Mouse (Mus musculus) heart, postnatal 0 days (tissue): Measurements from ENCODE around the gene Ppp1r14c. TPM values are rescaled to one million over a fixed set of nuclear protein-coding genes. Genes with fewer than 3 reads are reported as not detected.

ENCODE experiments used
- ATAC-seq: fragments of 200-750 bp; cut with Nextera tagmentation; 2 replicates; pipeline ENCODE4 v1.8.0; 2017; ENCODE audit warnings: low read depth, moderate number of reproducible peaks, moderate library complexity; ENCODE audit not compliant: insufficient read depth
- DNase-seq: peaks from one replicate; pipeline ENCODE4 v3.0.0-alpha.2; 2016; ENCODE audit warnings: low spot score
- H3K27ac ChIP-seq: fragments of 300-500 bp; sonication (generic); 2 replicates; pipeline ENCODE4 v1.5.1; 2014; ENCODE audit warnings: low read depth, mild to moderate bottlenecking
- H3K27me3 ChIP-seq: fragments of 300-500 bp; sonication (generic); 2 replicates; pipeline ENCODE4 v1.6.1; 2014; ENCODE audit warnings: low read length, mixed read lengths; ENCODE audit not compliant: control insufficient read depth, insufficient read depth
- H3K36me3 ChIP-seq: fragments of 300-500 bp; sonication (generic); replicated peaks from 2 replicates; pipeline ENCODE4 v1.6.1; 2014; ENCODE audit warnings: low read length, mixed read lengths; ENCODE audit not compliant: control insufficient read depth, insufficient read depth
- H3K4me1 ChIP-seq: fragments of 300-500 bp; sonication (generic); 2 replicates; pipeline ENCODE4 v1.6.1; 2014; ENCODE audit warnings: antibody characterized with exemption; ENCODE audit not compliant: control insufficient read depth, insufficient read depth
- H3K4me2 ChIP-seq: fragments of 300-500 bp; sonication (generic); 2 replicates; pipeline ENCODE4 v1.6.1; 2014; ENCODE audit warnings: low read depth, mild to moderate bottlenecking, low read length, moderate library complexity
- H3K4me3 ChIP-seq: fragments of 300-500 bp; sonication (generic); 2 replicates; pipeline ENCODE4 v1.5.1; 2014; ENCODE audit warnings: low read depth, low read length
- H3K9ac ChIP-seq: fragments of 300-500 bp; sonication (generic); replicated peaks from 2 replicates; pipeline ENCODE4 v1.6.1; 2014; ENCODE audit warnings: low read depth, low read length, mixed read lengths
- H3K9me3 ChIP-seq: fragments of 300-500 bp; sonication (generic); replicated peaks from 2 replicates; pipeline ENCODE4 v1.6.1; 2016; ENCODE audit warnings: low read length; ENCODE audit not compliant: control insufficient read depth
- CTCF ChIP-seq: IDR thresholded peaks from 2 replicates; pipeline ENCODE4 v1.5.1; 2016; ENCODE audit warnings: antibody characterized with exemption, control low read depth, low read depth
- EP300 ChIP-seq: IDR thresholded peaks from 2 replicates; pipeline ENCODE4 v1.6.1; 2016; ENCODE audit warnings: antibody characterized with exemption, low read depth
- WGBS: fragments of 180-500 bp; shearing (Covaris S2); extraction: QIAGEN DNeasy Blood & Tissue Kit; methylation state at CpG from one replicate; pipeline ENCODE4 v1.1.7; 2014; 5-methylcytosine and 5-hydroxymethylcytosine counted together
- polyA plus RNA-seq: library from polyadenylated mRNA; unstranded; fragments of >200 nt; fragmentation: Nextera tagmentation; extraction: Ambion mirVana; gene quantifications from 2 replicates; pipeline ENCODE4 v1.2.1, GENCODE M21; 2015
- total RNA-seq: library from RNA; depleted of rRNA; stranded (reverse); fragments of >200 nt; gene quantifications from 2 replicates; pipeline ENCODE4 v1.2.3, GENCODE M21; 2014; ENCODE audit warnings: low replicate concordance

Gene Ppp1r14c
- total and polyA plus RNA-seq, 2 experiments from 2014 or later = 269 to 325 TPM

- TF ChIP-seq CTCF (0 out of 2 replicates have a peak, but pooled peaks have one; percentile 2), EP300 (no peak)
- DNase-seq (no peak), ATAC-seq (peak; percentile 51)
- Histone ChIP-seq H3K4me1 (peaks cover 12% of the 10 kb centered on the region; the same call in 1 of the 2 replicates), H3K27ac (peak overlapping the region; percentile 82), H3K9me3 (no peaks in the 10 kb centered on the region), H3K9ac (peak overlapping the region; percentile 73), H3K4me2 (peak overlapping the region; percentile 79), H3K4me3 (peak overlapping the region; percentile 78), H3K36me3 (no peaks in the 10 kb centered on the region), H3K27me3 (no peaks in the 10 kb centered on the region; the same call in 1 of the 2 replicates)
- 2% methylated on average over 26 of the region's 26 CpGs for WGBS
Measured at GRCm38 (mm10) chr10:3366870-3367431, 1.1 kb downstream of the Ppp1r14c start.

- Histone ChIP-seq H3K27ac (peak overlapping the region; percentile 82), H3K9me3 (no peaks in the 10 kb centered on the region), H3K36me3 (no peaks in the 10 kb centered on the region), H3K9ac (peak overlapping the region; percentile 73), H3K27me3 (no peaks in the 10 kb centered on the region; the same call in 1 of the 2 replicates), H3K4me3 (peak overlapping the region; percentile 78), H3K4me1 (peaks cover 12% of the 10 kb centered on the region; the same call in 1 of the 2 replicates), H3K4me2 (peak overlapping the region; percentile 79)
- WGBS = 9% methylated on average over 11 of the region's 11 CpGs
- peak; percentile 57 for DNase-seq
- TF ChIP-seq CTCF = no peak
- no peak for TF ChIP-seq EP300
- 0 out of 2 replicates have a peak, but pooled peaks have one; percentile 39 for ATAC-seq
Measured at GRCm38 (mm10) chr10:3367440-3367839, 1.6 kb downstream of the Ppp1r14c start.

DNA sequence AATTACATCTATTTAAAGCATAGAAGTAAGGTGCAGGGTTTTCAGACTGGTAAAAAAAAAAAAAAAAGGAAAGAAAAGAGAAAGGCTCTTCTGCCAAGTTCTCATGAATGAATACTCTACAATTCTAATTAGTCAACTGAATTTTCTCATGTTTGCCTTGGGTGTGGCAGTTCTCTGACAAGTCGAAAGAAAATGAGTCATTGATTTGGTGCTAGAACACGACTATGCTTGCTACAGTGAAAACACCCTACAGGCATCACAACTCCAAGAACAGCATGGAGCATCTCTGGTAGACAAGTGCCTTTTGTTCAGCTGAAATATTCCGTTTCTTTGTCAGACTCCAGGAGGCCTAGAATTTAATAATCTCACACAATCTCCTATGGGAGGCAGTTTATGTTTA, 17.3 kb downstream of the Ppp1r14c start:
- Histone ChIP-seq H3K4me3 (no peak overlapping the region), H3K27ac (no peak overlapping the region), H3K9me3 (no peaks in the 10 kb centered on the region), H3K36me3 (peaks cover 8% of the 10 kb centered on the region), H3K4me2 (no peak overlapping the region), H3K4me1 (peaks cover 13% of the 10 kb centered on the region), H3K27me3 (no peaks in the 10 kb centered on the region), H3K9ac (no peak overlapping the region)
- DNase-seq (no peak), ATAC-seq (no peak)
- WGBS = 69% methylated on average over 3 of the region's 3 CpGs
- TF ChIP-seq EP300 = no peak
- no peak for TF ChIP-seq CTCF

- Histone ChIP-seq H3K27ac (peak overlapping the region; percentile 11; the same call in 1 of the 2 replicates), H3K27me3 (no peaks in the 10 kb centered on the region), H3K4me2 (no peak overlapping the region), H3K4me1 (peaks cover 50% of the 10 kb centered on the region), H3K36me3 (no peaks in the 10 kb centered on the region), H3K9me3 (no peaks in the 10 kb centered on the region), H3K4me3 (no peak overlapping the region), H3K9ac (no peak overlapping the region)
- no peak for ATAC-seq
- DNase-seq = no peak
- TF ChIP-seq CTCF (no peak), EP300 (no peak)
- WGBS = 61% methylated on average over 4 of the region's 4 CpGs
Measured at GRCm38 (mm10) chr10:3392251-3392650, 26.4 kb downstream of the Ppp1r14c start.

DNA sequence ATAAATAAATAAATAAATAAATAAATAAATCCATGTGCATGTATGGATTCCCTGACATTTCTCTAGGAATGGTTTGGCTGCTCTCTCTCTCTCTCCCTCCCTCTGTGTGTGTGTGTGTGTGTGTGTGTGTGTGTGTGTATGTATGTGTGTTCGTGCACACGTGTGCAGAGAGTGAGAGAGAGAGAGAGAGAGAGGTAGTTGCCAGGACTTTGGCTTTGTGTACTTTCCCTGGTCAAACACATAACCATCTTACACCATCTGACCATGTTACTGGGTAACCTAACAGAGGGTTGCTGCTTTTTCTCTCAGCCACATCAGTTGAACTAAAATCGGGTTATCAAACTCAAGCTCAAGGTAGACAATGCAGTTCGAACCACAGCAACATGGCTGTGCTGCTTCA, 27.7 kb downstream of the Ppp1r14c start:
- 67% methylated on average over 4 of the region's 4 CpGs for WGBS
- DNase-seq (no peak), ATAC-seq (no peak)
- H3K9ac ChIP-seq = no peak overlapping the region
- peak overlapping the region; percentile 86 for H3K27ac ChIP-seq
- H3K27me3 ChIP-seq = no peaks in the 10 kb centered on the region
- H3K36me3 ChIP-seq = no peaks in the 10 kb centered on the region
- H3K4me2 ChIP-seq = no peak overlapping the region
- TF ChIP-seq CTCF = no peak
- TF ChIP-seq EP300 = no peak
- no peak overlapping the region for H3K4me3 ChIP-seq
- no peaks in the 10 kb centered on the region for H3K9me3 ChIP-seq
- peaks cover 58% of the 10 kb centered on the region for H3K4me1 ChIP-seq

DNA sequence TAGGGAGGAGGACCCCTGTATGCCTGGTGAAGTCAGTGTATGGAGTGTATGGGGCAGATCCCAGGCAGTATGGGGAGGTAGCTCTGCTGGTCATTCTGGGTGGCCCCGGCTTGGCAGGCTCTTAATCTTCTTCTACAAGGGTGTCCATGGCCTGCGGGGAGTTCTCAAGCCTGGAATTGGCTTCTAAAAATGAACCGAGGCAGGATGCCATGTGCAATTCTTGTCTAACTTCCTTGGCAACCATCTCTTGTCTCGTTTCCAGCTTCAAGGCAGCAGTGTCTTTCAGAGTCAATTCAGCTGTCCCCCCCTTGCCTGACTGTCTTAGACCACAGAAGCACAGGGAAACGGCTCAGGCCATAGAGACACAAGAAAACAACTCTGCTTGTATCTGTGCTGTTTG, 28.3 kb downstream of the Ppp1r14c start:
- no peak overlapping the region for H3K4me3 ChIP-seq
- WGBS = 14% methylated on average over 5 of the region's 5 CpGs
- H3K4me2 ChIP-seq = peak overlapping the region; percentile 45; the same call in 1 of the 2 replicates
- no peaks in the 10 kb centered on the region for H3K9me3 ChIP-seq
- ATAC-seq = 0 out of 2 replicates have a peak, but pooled peaks have one; percentile 10
- peak overlapping the region; percentile 86 for H3K27ac ChIP-seq
- H3K36me3 ChIP-seq = no peaks in the 10 kb centered on the region
- peak; percentile 54 for DNase-seq
- TF ChIP-seq EP300 (no peak), CTCF (no peak)
- H3K9ac ChIP-seq = no peak overlapping the region
- peaks cover 59% of the 10 kb centered on the region for H3K4me1 ChIP-seq
- no peaks in the 10 kb centered on the region for H3K27me3 ChIP-seq
